Mouse (Mus musculus) kidney, postnatal 0 days (tissue): ENCODE measurements around the gene Tepp. TPM values are rescaled to one million over a fixed set of nuclear protein-coding genes. Genes with fewer than 3 reads are reported as not detected.

ENCODE experiments used
- ATAC-seq: fragments of 200-750 bp; cut with Nextera tagmentation; replicated peaks from 2 replicates; pipeline ENCODE4 v1.8.0; 2017; ENCODE audit warnings: low read depth, moderate number of reproducible peaks, moderate TSS enrichment, moderate library complexity; ENCODE audit not compliant: low FRiP score
- DNase-seq: peaks from one replicate; pipeline ENCODE4 v3.0.0-alpha.2; 2016; ENCODE audit warnings: low spot score
- H3K27ac ChIP-seq: fragments of 300-500 bp; sonication (generic); 2 replicates; pipeline ENCODE4 v1.5.1; 2014; ENCODE audit warnings: mild to moderate bottlenecking
- H3K27me3 ChIP-seq: fragments of 300-500 bp; sonication (generic); 2 replicates; pipeline ENCODE4 v1.6.1; 2014; ENCODE audit warnings: low read length, mixed read lengths; ENCODE audit not compliant: insufficient read depth
- H3K36me3 ChIP-seq: fragments of 300-500 bp; sonication (generic); 2 replicates; pipeline ENCODE4 v1.6.1; 2014; ENCODE audit warnings: low read length, mixed read lengths; ENCODE audit not compliant: insufficient read depth
- H3K4me1 ChIP-seq: fragments of 300-500 bp; sonication (generic); replicated peaks from 2 replicates; pipeline ENCODE4 v1.6.1; 2014; ENCODE audit warnings: antibody characterized with exemption, low read length, mixed read lengths; ENCODE audit not compliant: insufficient read depth
- H3K4me2 ChIP-seq: fragments of 300-500 bp; sonication (generic); 2 replicates; pipeline ENCODE4 v1.6.1; 2014; ENCODE audit warnings: mild to moderate bottlenecking, low read length, moderate library complexity, mixed read lengths
- H3K4me3 ChIP-seq: fragments of 300-500 bp; sonication (generic); replicated peaks from 2 replicates; pipeline ENCODE4 v1.5.1; 2014; ENCODE audit warnings: low read depth, low read length
- H3K9ac ChIP-seq: fragments of 300-500 bp; sonication (generic); 2 replicates; pipeline ENCODE4 v1.6.1; 2014; ENCODE audit warnings: low read depth, low read length
- H3K9me3 ChIP-seq: fragments of 300-500 bp; sonication (generic); replicated peaks from 2 replicates; pipeline ENCODE4 v1.6.1; 2016; ENCODE audit warnings: low read length, inconsistent platforms, mixed read lengths
- CTCF ChIP-seq: IDR thresholded peaks from 2 replicates; pipeline ENCODE4 v1.5.1; 2016; ENCODE audit warnings: antibody characterized with exemption, low read depth, mild to moderate bottlenecking, moderate library complexity
- WGBS: fragments of 180-500 bp; shearing (Covaris S2); extraction: QIAGEN DNeasy Blood & Tissue Kit; methylation state at CpG from one replicate; pipeline ENCODE4 v1.1.7; 2014; 5-methylcytosine and 5-hydroxymethylcytosine counted together
- polyA plus RNA-seq: library from polyadenylated mRNA; unstranded; fragments of >200 nt; fragmentation: Nextera tagmentation; extraction: Ambion mirVana; gene quantifications from 2 replicates; pipeline ENCODE4 v1.2.1, GENCODE M21; 2015

Tepp gene
- polyA plus RNA-seq, 1 experiment from 2014 or later = 0.30 TPM

DNA sequence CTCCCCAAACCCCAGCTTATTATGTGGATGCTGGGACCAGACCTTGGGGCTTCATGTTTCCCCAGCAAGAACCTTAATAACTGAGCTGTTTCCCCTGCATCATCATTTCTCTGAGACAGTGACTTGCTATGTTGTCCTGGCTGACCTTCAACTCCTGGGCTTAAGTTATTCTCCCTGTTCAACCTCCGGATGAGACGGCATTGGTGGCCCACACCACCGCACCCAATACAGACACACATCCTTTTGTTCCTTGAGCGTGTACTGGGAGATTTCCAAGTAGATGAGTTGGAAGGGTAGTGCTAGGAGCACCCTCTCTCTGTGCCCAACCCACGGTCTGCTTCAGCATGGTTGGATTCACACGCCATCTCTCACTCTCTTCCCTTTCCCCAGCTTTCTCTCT is 3.5 kb downstream of the Tepp start:
- Histone ChIP-seq H3K27me3 (no peaks in the 10 kb centered on the region), H3K4me1 (no peaks in the 10 kb centered on the region), H3K9me3 (no peaks in the 10 kb centered on the region), H3K4me3 (no peak overlapping the region), H3K27ac (no peak overlapping the region), H3K4me2 (no peak overlapping the region), H3K9ac (no peak overlapping the region), H3K36me3 (no peaks in the 10 kb centered on the region)
- 84% methylated on average over 6 of the region's 6 CpGs for WGBS
- no peak for TF ChIP-seq CTCF
- no peak for ATAC-seq
- no peak for DNase-seq

DNA sequence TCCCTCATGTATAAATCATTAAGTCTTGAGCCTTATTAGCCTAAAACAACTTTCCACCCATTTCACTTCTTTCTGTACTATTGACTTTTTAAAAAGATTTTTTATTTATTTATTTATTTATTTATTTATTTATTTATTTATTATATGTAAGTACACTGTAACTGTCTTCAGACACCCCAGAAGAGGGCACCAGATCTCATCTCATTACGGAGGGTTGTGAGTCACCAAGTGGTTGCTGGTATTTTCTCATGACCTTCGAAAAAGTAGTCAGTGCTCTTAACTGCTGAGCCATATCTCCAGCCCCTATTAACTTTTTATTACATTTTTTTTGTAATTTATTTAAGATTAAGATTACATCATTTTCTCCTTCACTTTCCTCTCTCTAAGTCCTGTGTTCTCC is 4.3 kb downstream of the Tepp start:
- DNase-seq (no peak), ATAC-seq (no peak)
- no peaks in the 10 kb centered on the region for H3K27me3 ChIP-seq
- no peak overlapping the region for H3K4me2 ChIP-seq
- H3K36me3 ChIP-seq = no peaks in the 10 kb centered on the region
- no peak overlapping the region for H3K27ac ChIP-seq
- no peak for TF ChIP-seq CTCF
- no peaks in the 10 kb centered on the region for H3K4me1 ChIP-seq
- no peaks in the 10 kb centered on the region for H3K9me3 ChIP-seq
- H3K4me3 ChIP-seq = no peak overlapping the region
- H3K9ac ChIP-seq = no peak overlapping the region
- 59% methylated on average over 2 of the region's 2 CpGs for WGBS

DNA sequence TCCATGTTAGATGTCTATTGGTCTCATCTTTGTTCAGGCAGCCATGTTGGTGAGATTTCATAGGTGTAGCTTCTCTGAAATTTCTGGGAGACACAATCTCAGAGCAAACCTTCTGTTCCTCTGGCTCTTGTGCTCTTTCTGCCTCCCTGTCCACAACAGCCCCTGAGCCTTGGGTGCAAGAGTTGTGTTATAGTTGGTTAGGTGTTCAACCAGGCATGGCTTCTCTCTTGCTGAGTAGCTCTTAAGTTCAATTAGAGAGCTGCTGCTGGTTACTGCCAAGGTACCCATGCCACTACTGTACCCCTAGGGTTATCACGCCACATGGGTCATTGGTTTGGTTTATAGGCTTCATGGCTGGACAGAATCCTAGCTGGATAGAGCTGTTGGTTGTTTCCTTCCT is 5.0 kb downstream of the Tepp start:
- no peak overlapping the region for H3K9ac ChIP-seq
- WGBS = 79% methylated on average over 1 of the region's 1 CpGs
- ATAC-seq = 0 out of 2 replicates have a peak, but pooled peaks have one; percentile 52

DNA sequence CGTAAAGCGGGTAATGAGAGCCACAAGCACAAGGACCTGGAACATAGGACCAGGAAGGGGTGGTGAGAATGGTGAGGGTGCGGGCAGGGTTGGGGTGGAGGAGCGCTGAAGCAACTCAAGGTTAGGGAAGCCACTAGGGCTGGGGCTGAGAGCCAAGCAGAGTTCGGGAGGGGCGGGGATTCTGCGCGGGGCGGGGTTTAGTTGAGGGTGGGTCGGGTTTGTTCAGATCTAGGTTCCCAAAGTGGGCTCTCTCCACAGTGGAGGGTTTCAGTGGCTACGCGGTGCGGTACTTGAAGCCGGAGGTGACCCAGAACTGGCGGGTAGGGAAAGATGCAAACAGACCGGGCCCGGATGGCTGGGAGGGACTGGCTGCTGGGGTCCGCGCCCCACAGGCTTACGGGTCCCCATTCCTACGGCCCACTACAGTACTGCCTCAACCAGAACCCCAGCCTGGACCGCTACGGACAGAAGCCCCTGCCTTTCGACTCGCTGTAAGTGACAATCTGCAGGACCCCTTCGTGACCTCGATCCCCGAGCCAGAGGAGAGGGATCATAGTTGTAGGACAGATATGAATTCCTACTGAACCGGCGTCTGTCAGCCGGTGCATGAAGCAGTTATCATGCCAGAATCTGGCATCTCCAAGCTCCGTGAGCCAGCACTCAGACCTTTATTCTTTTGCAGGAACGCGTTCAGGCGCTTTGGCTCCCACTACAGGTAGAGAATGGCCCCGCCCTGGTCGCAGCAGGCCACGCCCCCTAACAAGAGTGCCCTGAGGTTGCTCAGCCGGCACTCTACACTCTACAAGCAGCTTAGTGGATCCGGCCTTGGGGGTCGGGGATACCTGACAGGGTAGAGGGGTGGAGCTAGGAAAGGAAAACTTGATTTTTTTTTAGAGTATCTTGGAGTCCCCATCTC is 10.1 kb downstream of the Tepp start:
- Histone ChIP-seq H3K9ac (peak overlapping the region; percentile 23; the same call in 1 of the 2 replicates), H3K36me3 (0 out of 2 replicates have a peak, but pooled peaks cover 4% of the 10 kb centered on the region), H3K27me3 (no peaks in the 10 kb centered on the region), H3K4me1 (peaks cover 9% of the 10 kb centered on the region; the same call in 1 of the 2 replicates), H3K4me3 (peak overlapping the region; percentile 37), H3K9me3 (no peaks in the 10 kb centered on the region), H3K27ac (no peak overlapping the region), H3K4me2 (peak overlapping the region; percentile 85)
- ATAC-seq (peak; percentile 87), DNase-seq (peak; percentile 68)
- peak; percentile 60 for TF ChIP-seq CTCF
- 2% methylated on average over 41 of the region's 41 CpGs for WGBS

More for the DNA sequence above, 5.0 kb downstream of the Tepp start:
- no peak overlapping the region for H3K27ac ChIP-seq
- no peak overlapping the region for H3K4me2 ChIP-seq
- no peak for TF ChIP-seq CTCF
- DNase-seq = no peak
- H3K4me1 ChIP-seq = 0 out of 2 replicates have a peak, but pooled peaks cover 3% of the 10 kb centered on the region
- H3K36me3 ChIP-seq = no peaks in the 10 kb centered on the region
- H3K4me3 ChIP-seq = no peak overlapping the region
- H3K9me3 ChIP-seq = no peaks in the 10 kb centered on the region
- H3K27me3 ChIP-seq = no peaks in the 10 kb centered on the region

DNA sequence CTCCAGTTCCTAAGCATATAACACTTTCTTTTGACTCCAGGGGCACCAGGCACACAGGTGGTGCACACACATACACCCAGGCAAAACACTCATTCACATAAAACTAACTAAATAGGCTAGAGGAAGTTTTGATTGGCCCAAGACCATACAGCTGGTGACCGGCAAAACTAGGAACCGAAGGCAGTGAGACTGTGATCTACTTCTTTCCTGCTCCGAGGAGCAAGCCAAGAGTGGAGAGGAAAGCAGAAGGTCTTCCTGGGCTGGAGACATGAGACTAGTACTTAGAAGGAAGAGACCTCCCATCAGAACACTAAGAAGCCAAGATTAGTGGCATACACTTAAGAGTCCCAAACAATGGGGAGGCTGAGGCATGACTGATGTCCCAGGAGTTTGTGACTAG is 12.8 kb downstream of the Tepp start:
- Histone ChIP-seq H3K27ac (no peak overlapping the region), H3K27me3 (no peaks in the 10 kb centered on the region), H3K36me3 (peaks cover 25% of the 10 kb centered on the region), H3K4me1 (peaks cover 9% of the 10 kb centered on the region; the same call in 1 of the 2 replicates), H3K9ac (no peak overlapping the region), H3K4me2 (no peak overlapping the region), H3K4me3 (no peak overlapping the region), H3K9me3 (no peaks in the 10 kb centered on the region)
- no peak for DNase-seq
- ATAC-seq = no peak
- TF ChIP-seq CTCF = no peak
- 46% methylated on average over 3 of the region's 3 CpGs for WGBS

DNA sequence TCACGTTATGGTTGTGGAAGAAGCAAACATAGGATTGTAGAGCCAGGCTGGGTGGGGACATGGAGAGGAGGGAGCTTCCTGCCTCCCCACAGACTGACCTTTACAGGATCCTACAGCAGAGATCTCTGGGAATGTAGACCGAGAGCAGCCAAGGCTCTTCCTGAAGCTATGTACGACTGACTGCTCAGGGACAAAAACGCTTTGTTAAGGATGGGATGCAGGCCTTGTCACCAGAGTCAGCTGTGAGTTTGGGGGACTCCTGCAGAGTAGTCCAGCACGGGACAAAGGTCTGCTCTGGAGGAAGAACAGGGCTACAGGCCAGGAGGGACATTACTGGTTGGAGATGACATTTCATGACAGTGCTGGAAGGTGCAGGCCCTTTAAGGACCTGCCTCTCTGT is 14.3 kb downstream of the Tepp start:
- Histone ChIP-seq H3K9me3 (no peaks in the 10 kb centered on the region), H3K27me3 (no peaks in the 10 kb centered on the region), H3K4me1 (peaks cover 9% of the 10 kb centered on the region; the same call in 1 of the 2 replicates), H3K9ac (no peak overlapping the region), H3K4me3 (no peak overlapping the region), H3K27ac (no peak overlapping the region), H3K36me3 (peaks cover 39% of the 10 kb centered on the region), H3K4me2 (no peak overlapping the region)
- DNase-seq (no peak), ATAC-seq (no peak)
- WGBS = 64% methylated on average over 5 of the region's 5 CpGs
- no peak for TF ChIP-seq CTCF
